Mouse (Mus musculus) neutrophil, adult 65 days (primary cell): ENCODE measurements around the gene Krt19. TPM values are rescaled to one million over a fixed set of nuclear protein-coding genes. Genes with fewer than 3 reads are reported as not detected.

Experiments
- total RNA-seq: library from RNA; stranded (reverse); gene quantifications from 2 replicates; pipeline ENCODE4 v1.2.4, GENCODE M21; 2023

Krt19 gene
- total RNA-seq = not detected in 2 replicates

DNA sequence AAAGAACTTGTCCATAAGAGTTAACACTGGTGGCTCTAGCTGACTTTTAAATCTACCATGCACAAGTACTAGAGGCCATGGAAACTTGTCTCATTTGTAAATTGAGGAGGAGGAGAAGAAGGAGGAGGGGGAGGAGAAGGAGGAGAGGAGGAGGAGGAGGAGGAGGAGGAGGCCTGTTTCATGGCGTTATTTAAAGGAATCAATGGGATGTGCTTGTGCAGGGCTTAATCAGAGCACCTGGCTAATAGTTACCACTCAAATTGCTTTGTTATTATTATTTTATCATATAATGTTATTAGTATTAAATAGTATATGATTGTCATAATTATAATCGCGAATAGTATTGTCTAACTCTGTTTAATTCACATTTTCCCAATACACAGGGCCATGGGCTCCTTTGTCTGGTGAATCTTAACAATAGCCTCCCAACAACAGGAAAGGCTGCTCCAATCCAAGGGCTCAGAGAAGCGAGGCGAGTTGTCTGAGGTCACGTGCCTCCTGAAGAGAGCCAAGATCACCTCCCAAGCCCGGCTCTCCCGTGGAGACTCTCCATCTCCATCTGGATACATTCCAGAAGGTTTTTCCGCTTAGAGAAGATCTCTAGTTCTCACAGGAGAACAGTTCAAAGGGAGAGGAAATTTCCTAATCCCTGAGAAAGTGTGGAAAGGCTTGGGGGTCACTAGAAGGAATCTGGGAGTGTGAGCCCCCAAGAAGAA lies at the start of gene Krt19:
Gene Krt19, minus strand, starts transcription at position 51 of the 716 bp plus-strand sequence.

GRCm38 (mm10) chr11:100192992-100193391 lies 44.5 kb upstream of the Krt19 start, which contains the start of gene Krt9:
TSS of gene Krt9 (minus strand) at chr11:100193246.

GRCm38 (mm10) chr11:100135731-100136130 lies 12.7 kb downstream of the Krt19 start, which contains the start of gene Krt15:
TSS of gene Krt15 (minus strand) at chr11:100135928.

DNA sequence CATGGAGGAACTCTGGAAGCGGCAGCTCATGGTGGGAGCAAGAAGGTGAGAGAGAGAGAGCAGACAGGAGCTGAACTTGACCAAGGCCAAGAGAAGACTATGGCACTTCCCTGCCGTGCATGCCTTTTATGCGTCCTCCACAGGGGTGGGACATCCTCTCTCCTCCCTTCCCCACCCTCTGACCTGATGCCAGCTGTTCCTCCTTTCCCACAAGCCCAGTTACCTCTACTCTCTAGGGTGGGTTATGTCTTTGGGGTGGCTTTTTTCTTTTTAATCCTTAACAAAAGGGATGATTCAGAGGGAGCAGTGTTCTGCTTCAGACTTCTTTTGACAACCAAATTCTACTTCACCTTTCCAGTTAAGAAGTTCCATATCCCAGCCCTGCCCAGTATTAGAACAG lies 27.0 kb downstream of the Krt19 start, which contains the start of gene Krt13:
Gene Krt13, minus strand, starts transcription at position 101 of the 400 bp plus-strand sequence.

GRCm38 (mm10) chr11:100105576-100106122 lies 42.8 kb downstream of the Krt19 start, which contains the start of gene Krt36:
TSS of gene Krt36 (minus strand) at chr11:100105626.

GRCm38 (mm10) chr11:100096141-100096540 lies 52.3 kb downstream of the Krt19 start, which contains the start of gene Krt35:
TSS of gene Krt35 (minus strand) at chr11:100096241.

Other genes with a start within 250 kb of the Krt19 start
- gene Krtap31-1, start 240.7 kb downstream of the Krt19 start, total RNA-seq = not detected in 2 replicates
- gene Gm11565, start 233.9 kb downstream of the Krt19 start, total RNA-seq = not detected in 2 replicates
- gene Krtap31-2, start 212.4 kb downstream of the Krt19 start, total RNA-seq = not detected in 2 replicates
- gene Krtap9-5, start 200.2 kb downstream of the Krt19 start, total RNA-seq = not detected in 2 replicates
- gene Krtap29-1, start 169.6 kb downstream of the Krt19 start, total RNA-seq = not detected in 2 replicates
- gene Krtap16-1, start 162.1 kb downstream of the Krt19 start, total RNA-seq = not detected in 2 replicates
- not detected in 2 replicates for gene Krtap17-1, start 154.7 kb downstream of the Krt19 start, total RNA-seq
- gene Krt33a, start 132.5 kb downstream of the Krt19 start, total RNA-seq = not detected in 2 replicates
- gene Krt33b, start 118.8 kb downstream of the Krt19 start, total RNA-seq = not detected in 2 replicates
- not detected in 2 replicates for gene Krt34, start 107.1 kb downstream of the Krt19 start, total RNA-seq
- gene Krt31, start 98.1 kb downstream of the Krt19 start, total RNA-seq = not detected in 2 replicates
- not detected in 2 replicates for gene Krt32, start 60.4 kb downstream of the Krt19 start, total RNA-seq
- not detected in 2 replicates for gene Krt35, start 52.4 kb downstream of the Krt19 start, total RNA-seq
- gene Krt36, start 43.0 kb downstream of the Krt19 start, total RNA-seq = not detected in 2 replicates
- gene Krt13, start 27.1 kb downstream of the Krt19 start, total RNA-seq = not detected in 2 replicates
- gene Krt15, start 12.7 kb downstream of the Krt19 start, total RNA-seq = not detected in 2 replicates
- not detected in 2 replicates for gene Krt9, start 44.6 kb upstream of the Krt19 start, total RNA-seq
- not detected in 2 replicates for gene Krt14, start 58.9 kb upstream of the Krt19 start, total RNA-seq
- not detected in 2 replicates for gene Krt16, start 100.2 kb upstream of the Krt19 start, total RNA-seq
- gene Krt17, start 112.4 kb upstream of the Krt19 start, total RNA-seq = not detected in 2 replicates
- not detected in 2 replicates for gene Krt42, start 121.2 kb upstream of the Krt19 start, total RNA-seq
- gene Eif1, start 171.2 kb upstream of the Krt19 start, total RNA-seq = 1,814 and 1,969 TPM in 2 replicates
- gene Gast, start 185.7 kb upstream of the Krt19 start, total RNA-seq = not detected in 2 replicates
- gene Hap1, start 207.5 kb upstream of the Krt19 start, total RNA-seq = 0.22 and 0.34 TPM in 2 replicates
- gene Jup, start 249.1 kb upstream of the Krt19 start, total RNA-seq = 15.8 and 23.9 TPM in 2 replicates